Mouse (Mus musculus) CD4-positive, CD25-positive, alpha-beta regulatory T cell, adult 4 months (primary cell): ENCODE measurements at regions not wholly inside any gene's neighbourhood (a gene's known extent, or its start where the extent isn't known, plus 50 kb on each side); places are given as distances from the start of the nearest gene placed in this dataset.

Experiments
- ATAC-seq: one replicate; pipeline ENCODE4 v1.8.0; 2017

GRCm38 (mm10) chr11:64369516-64369915 is 65.6 kb upstream of the Hs3st3a1 start:
- no peak for ATAC-seq

- ATAC-seq: no peak
Measured at GRCm38 (mm10) chr11:64335456-64335855, 99.7 kb upstream of the Hs3st3a1 start.

- ATAC-seq: no peak
Measured at GRCm38 (mm10) chr11:64332406-64332805, 102.7 kb upstream of the Hs3st3a1 start.

- ATAC-seq: no peak
Measured at GRCm38 (mm10) chr11:64331811-64332210, 103.3 kb upstream of the Hs3st3a1 start.

GRCm38 (mm10) chr11:64329129-64329528 is 106.0 kb upstream of the Hs3st3a1 start:
- ATAC-seq: no peak

- no peak for ATAC-seq
Measured at GRCm38 (mm10) chr11:64327771-64328170, 107.4 kb upstream of the Hs3st3a1 start.

GRCm38 (mm10) chr11:64326646-64327045 is 108.5 kb upstream of the Hs3st3a1 start:
- no peak for ATAC-seq

- ATAC-seq: no peak
Measured at GRCm38 (mm10) chr11:64321900-64322425, 113.2 kb upstream of the Hs3st3a1 start.

GRCm38 (mm10) chr11:64317458-64317857 is 117.7 kb upstream of the Hs3st3a1 start:
- ATAC-seq: no peak

- no peak for ATAC-seq
Measured at GRCm38 (mm10) chr11:64314997-64315396, 120.1 kb upstream of the Hs3st3a1 start.

GRCm38 (mm10) chr11:64313241-64313640 is 121.9 kb upstream of the Hs3st3a1 start:
- no peak for ATAC-seq

GRCm38 (mm10) chr11:64309881-64310280 is 125.3 kb upstream of the Hs3st3a1 start:
- no peak for ATAC-seq

- ATAC-seq: no peak
Measured at GRCm38 (mm10) chr11:64297825-64298224, 137.3 kb upstream of the Hs3st3a1 start.

- ATAC-seq: no peak
Measured at GRCm38 (mm10) chr11:64288236-64288635, 146.9 kb upstream of the Hs3st3a1 start.

GRCm38 (mm10) chr11:64287499-64287898 is 147.6 kb upstream of the Hs3st3a1 start:
- ATAC-seq: no peak

GRCm38 (mm10) chr11:64281781-64282180 is 153.4 kb upstream of the Hs3st3a1 start:
- ATAC-seq: no peak

- no peak for ATAC-seq
Measured at GRCm38 (mm10) chr11:64278259-64279003, 156.7 kb upstream of the Hs3st3a1 start.

- no peak for ATAC-seq
Measured at GRCm38 (mm10) chr11:64273726-64274125, 161.4 kb upstream of the Hs3st3a1 start.

GRCm38 (mm10) chr11:64273214-64273613 is 161.9 kb upstream of the Hs3st3a1 start:
- ATAC-seq: no peak

GRCm38 (mm10) chr11:64268121-64268520 is 167.0 kb upstream of the Hs3st3a1 start:
- ATAC-seq: no peak

GRCm38 (mm10) chr11:64267547-64267946 is 167.6 kb upstream of the Hs3st3a1 start:
- no peak for ATAC-seq

GRCm38 (mm10) chr11:64253517-64254385 is 174.5 kb upstream of the Cox10 start:
- no peak for ATAC-seq

- ATAC-seq: no peak
Measured at GRCm38 (mm10) chr11:64236873-64237272, 157.6 kb upstream of the Cox10 start.

GRCm38 (mm10) chr11:64230071-64230470 is 150.8 kb upstream of the Cox10 start:
- no peak for ATAC-seq
